Comparison of ENCODE assay signal across 8 mouse cellular contexts in the genomic region with DNA sequence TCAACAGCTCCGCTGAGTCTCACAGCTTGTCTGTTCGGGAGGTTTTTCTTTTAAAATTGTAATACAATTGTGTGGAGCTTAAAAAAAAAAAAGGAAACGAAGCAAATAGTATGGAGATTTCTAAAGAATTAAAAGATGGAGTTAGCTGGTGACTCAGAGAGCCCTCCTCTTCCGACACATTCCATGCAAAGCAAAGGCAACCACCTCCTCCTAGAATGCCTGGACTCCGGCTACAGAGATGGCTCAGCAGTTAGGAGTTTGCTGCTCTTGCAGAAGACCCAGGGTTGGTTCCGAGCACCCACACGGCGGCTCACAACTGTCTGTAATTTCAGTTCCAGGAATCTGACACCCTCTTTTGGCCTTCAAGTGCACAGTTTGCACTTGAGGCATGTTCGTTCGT. TPM values are rescaled to one million over a fixed set of nuclear protein-coding genes. Genes with fewer than 3 reads are reported as not detected.
DNase-seq lines count a peak whose midpoint lies in the region; ATAC-seq and TF ChIP-seq lines count a peak whose summit lies in the region.

No protein-coding gene starts in this region.

- H3K4me2 ChIP-seq in heart, postnatal 0 days (ENCODE audit: low read depth, low read length): no peak overlapping the region
- no peak overlapping the region for H3K4me2 ChIP-seq in forebrain, embryonic 12.5 days
- H3K4me2 ChIP-seq in hindbrain, postnatal 0 days (ENCODE audit: low read depth, low read length): no peak overlapping the region

- H3K4me3 ChIP-seq in heart, postnatal 0 days (ENCODE audit: low read depth, low read length): no peak overlapping the region
- H3K4me3 ChIP-seq in heart, adult 2 months: no peak overlapping the region
- peak overlapping the region; percentile 81 for H3K4me3 ChIP-seq in megakaryocyte, embryonic 14.5 days (replicated peaks)
- H3K4me3 ChIP-seq in forebrain, embryonic 12.5 days (replicated peaks): no peak overlapping the region
- H3K4me3 ChIP-seq in hindbrain, postnatal 0 days (ENCODE audit: low read length): no peak overlapping the region

- intact Hi-C loops in heart, adult 2 months (cut with DNase I): no loop called here

- peaks cover 43% of the 10 kb centered on the region for H3K4me1 ChIP-seq in heart, postnatal 0 days (ENCODE audit: control insufficient read depth, insufficient read depth)
- peaks cover 20% of the 10 kb centered on the region for H3K4me1 ChIP-seq in heart, adult 2 months (ENCODE audit: control insufficient read depth, insufficient read depth, low read length)
- peaks cover 98% of the 10 kb centered on the region for H3K4me1 ChIP-seq in megakaryocyte, embryonic 14.5 days
- H3K4me1 ChIP-seq in forebrain, embryonic 12.5 days: peaks cover 35% of the 10 kb centered on the region
- H3K4me1 ChIP-seq in hindbrain, postnatal 0 days (ENCODE audit: insufficient read depth, low read length): peaks cover 3% of the 10 kb centered on the region; the same call in 1 of the 2 replicates

- 80% methylated on average over 10 of the region's 10 CpGs for WGBS in heart, postnatal 0 days
- WGBS in heart, adult 2 months: 86% methylated on average over 10 of the region's 10 CpGs
- WGBS in forebrain, embryonic 12.5 days: 55% methylated on average over 10 of the region's 10 CpGs
- WGBS in hindbrain, postnatal 0 days: 75% methylated on average over 10 of the region's 10 CpGs

- no peak overlapping the region for H3K9ac ChIP-seq in heart, postnatal 0 days (replicated peaks; ENCODE audit: low read depth, low read length)
- H3K9ac ChIP-seq in heart, adult 2 months (ENCODE audit: low read depth, low read length): no peak overlapping the region
- no peak overlapping the region for H3K9ac ChIP-seq in forebrain, embryonic 12.5 days
- no peak overlapping the region for H3K9ac ChIP-seq in hindbrain, postnatal 0 days (replicated peaks; ENCODE audit: low read length)

- DNase-seq in heart, postnatal 0 days (ENCODE audit: low spot score): no peak
- no peak for DNase-seq in heart, adult 2 months
- no peak for DNase-seq in hindbrain, postnatal 0 days (ENCODE audit: low spot score)
- DNase-seq in layer of hippocampus, adult 9-11 months: no peak
- no peak for DNase-seq in layer of hippocampus, postnatal 25 days (ENCODE audit: extremely low spot score in 1 of 2, low spot score in 1 of 2)

- no peaks in the 10 kb centered on the region for H3K27me3 ChIP-seq in heart, postnatal 0 days (ENCODE audit: control insufficient read depth, insufficient read depth, low read length)
- H3K27me3 ChIP-seq in heart, adult 2 months (ENCODE audit: control insufficient read depth, insufficient read depth, low read length): no peaks in the 10 kb centered on the region
- no peaks in the 10 kb centered on the region for H3K27me3 ChIP-seq in megakaryocyte, embryonic 14.5 days (replicated peaks)
- no peaks in the 10 kb centered on the region for H3K27me3 ChIP-seq in forebrain, embryonic 12.5 days
- H3K27me3 ChIP-seq in hindbrain, postnatal 0 days (ENCODE audit: insufficient read depth, low read length): no peaks in the 10 kb centered on the region

- no peaks in the 10 kb centered on the region for H3K36me3 ChIP-seq in heart, postnatal 0 days (replicated peaks; ENCODE audit: control insufficient read depth, insufficient read depth, low read length)
- no peaks in the 10 kb centered on the region for H3K36me3 ChIP-seq in heart, adult 2 months (ENCODE audit: control insufficient read depth, insufficient read depth, low read length)
- H3K36me3 ChIP-seq in megakaryocyte, embryonic 14.5 days (replicated peaks; ENCODE audit: low read length): peaks cover 92% of the 10 kb centered on the region
- H3K36me3 ChIP-seq in forebrain, embryonic 12.5 days (replicated peaks): no peaks in the 10 kb centered on the region
- no peaks in the 10 kb centered on the region for H3K36me3 ChIP-seq in hindbrain, postnatal 0 days (ENCODE audit: insufficient read depth, low read length)

- no peak for TF ChIP-seq POLR2A in heart, adult 2 months (IDR thresholded peaks at IDR 0.05; ENCODE audit: insufficient read depth, low read depth, low read length)

- H3K9me3 ChIP-seq in heart, postnatal 0 days (replicated peaks; ENCODE audit: control insufficient read depth, low read length): no peaks in the 10 kb centered on the region
- H3K9me3 ChIP-seq in megakaryocyte, embryonic 14.5 days: no peaks in the 10 kb centered on the region
- H3K9me3 ChIP-seq in forebrain, embryonic 12.5 days: no peaks in the 10 kb centered on the region
- H3K9me3 ChIP-seq in hindbrain, postnatal 0 days (ENCODE audit: low read length): no peaks in the 10 kb centered on the region

- no peak for ATAC-seq in heart, postnatal 0 days (ENCODE audit: insufficient read depth, low read depth)
- ATAC-seq in megakaryocyte, adult 5-6 weeks (ENCODE audit: poor library complexity, severe bottlenecking): no peak
- ATAC-seq in forebrain, embryonic 12.5 days (ENCODE audit: low FRiP score): no peak
- no peak for ATAC-seq in hindbrain, postnatal 0 days

- H3K27ac ChIP-seq in heart, postnatal 0 days (ENCODE audit: low read depth): 0 out of 2 replicates have a peak overlapping the region, but pooled peaks have one; percentile 1
- H3K27ac ChIP-seq in heart, adult 2 months: no peak overlapping the region
- H3K27ac ChIP-seq in forebrain, embryonic 12.5 days: peak overlapping the region; percentile 83
- peak overlapping the region; percentile 1; the same call in 1 of the 2 replicates for H3K27ac ChIP-seq in hindbrain, postnatal 0 days

- no peak for TF ChIP-seq CTCF in heart, postnatal 0 days (IDR thresholded peaks at IDR 0.05; ENCODE audit: low read depth)
- TF ChIP-seq CTCF in heart, adult 2 months (IDR thresholded peaks at IDR 0.05): no peak
- no peak for TF ChIP-seq CTCF in hindbrain, postnatal 0 days (IDR thresholded peaks at IDR 0.05; ENCODE audit: low read depth)

- H3K79me2 ChIP-seq in heart, adult 2 months (replicated peaks; ENCODE audit: control insufficient read depth, insufficient read depth, low read length): no peaks in the 10 kb centered on the region

- no peak for TF ChIP-seq EP300 in heart, postnatal 0 days (IDR thresholded peaks at IDR 0.05; ENCODE audit: low read depth)
- TF ChIP-seq EP300 in heart, adult 2 months (IDR thresholded peaks at IDR 0.05; ENCODE audit: insufficient read depth, low read depth, low read length): no peak

RNA-seq across cellular contexts. Expression of a gene that starts 12.9 kb away (rescaled TPM):
- 3.7 and 4.5 TPM in 2 replicates for total RNA-seq in heart, postnatal 0 days (2014; rRNA removed; ENCODE audit: low replicate concordance)
- polyA plus RNA-seq in heart, postnatal 0 days (2015; fragmentation: Nextera tagmentation; extraction: Ambion mirVana): 2.9 and 3.3 TPM in 2 replicates
- total RNA-seq in heart, adult 2 months (2021): 1 to 10 TPM; 4.7 to 5.5 TPM
- polyA plus RNA-seq in heart, adult 2 months (2012; rRNA removed): 1.9 and 3.6 TPM in 2 replicates
- 12.1 and 19.2 TPM in 2 replicates for polyA plus RNA-seq in megakaryocyte, embryonic 14.5 days (2012; ENCODE audit: insufficient read depth, low replicate concordance)
- 16.8 and 17.9 TPM in 2 replicates for total RNA-seq in megakaryocyte, adult 5-6 weeks (2015)
- total RNA-seq in megakaryocyte, adult 5-6 weeks (2017): 28.2 and 29.7 TPM in 2 replicates
- 12.1 and 13.4 TPM in 2 replicates for polyA plus RNA-seq in forebrain, embryonic 12.5 days (2016; fragmentation: Nextera tagmentation; extraction: Ambion mirVana)
- total RNA-seq in hindbrain, postnatal 0 days (2014; rRNA removed): 31.2 and 34.1 TPM in 2 replicates
- 15.8 and 18.3 TPM in 2 replicates for polyA plus RNA-seq in hindbrain, postnatal 0 days (2015; fragmentation: Nextera tagmentation; extraction: Ambion mirVana)
- 10 to 100 TPM; 38.9 to 47.6 TPM for total RNA-seq in layer of hippocampus, postnatal 25 days (2021)

RNA-seq across cellular contexts. Expression of a gene that starts 17.1 kb away (rescaled TPM):
- 10.3 and 17.3 TPM in 2 replicates for total RNA-seq in heart, postnatal 0 days (2014; rRNA removed; ENCODE audit: low replicate concordance)
- polyA plus RNA-seq in heart, postnatal 0 days (2015; fragmentation: Nextera tagmentation; extraction: Ambion mirVana): 23.6 and 25.2 TPM in 2 replicates
- 1 to 10 TPM; 9.7 to 9.8 TPM for total RNA-seq in heart, adult 2 months (2021)
- polyA plus RNA-seq in heart, adult 2 months (2012; rRNA removed): 6.2 and 11.8 TPM in 2 replicates
- 6.1 and 9.7 TPM in 2 replicates for polyA plus RNA-seq in megakaryocyte, embryonic 14.5 days (2012; ENCODE audit: insufficient read depth, low replicate concordance)
- total RNA-seq in megakaryocyte, adult 5-6 weeks (2015): 41.6 and 49.0 TPM in 2 replicates
- 47.3 and 52.7 TPM in 2 replicates for total RNA-seq in megakaryocyte, adult 5-6 weeks (2017)
- 100 and 111 TPM in 2 replicates for polyA plus RNA-seq in forebrain, embryonic 12.5 days (2016; fragmentation: Nextera tagmentation; extraction: Ambion mirVana)
- 20.3 and 20.7 TPM in 2 replicates for total RNA-seq in hindbrain, postnatal 0 days (2014; rRNA removed)
- polyA plus RNA-seq in hindbrain, postnatal 0 days (2015; fragmentation: Nextera tagmentation; extraction: Ambion mirVana): 40.2 and 40.5 TPM in 2 replicates
- total RNA-seq in layer of hippocampus, postnatal 25 days (2021): 10 to 100 TPM; 25.2 to 25.6 TPM
